Mouse (Mus musculus) kidney, adult 2 months (tissue): ENCODE measurements around the gene 3100002H09Rik.

ENCODE experiments used
- CTCF ChIP-seq: fragments of 200-500 bp; conservative IDR thresholded peaks from 2 replicates; pipeline ENCODE4 v1.5.1; 2011; ENCODE audit warnings: low read depth, mild to moderate bottlenecking, control low read depth, low read length, moderate library complexity, mixed read lengths; ENCODE audit not compliant: insufficient read depth, insufficient read length
- POLR2A ChIP-seq: fragments of 200-500 bp; IDR thresholded peaks from one replicate; pipeline ENCODE4 v1.6.1; 2011; ENCODE audit warnings: low read depth, low read length, control low read depth

GRCm38 (mm10) chr4:124575955-124576445, 34.6 kb downstream of the 3100002H09Rik start:
- TF ChIP-seq POLR2A (no peak), CTCF (no peak)
